Mouse (Mus musculus): ENCODE results near the gene Ptprn. TPM values are rescaled to one million over a fixed set of nuclear protein-coding genes. Genes with fewer than 3 reads are reported as not detected.

Gene Ptprn
- polyA plus RNA-seq, 1 experiment from 2014 or later: 0.16 TPM

DNA sequence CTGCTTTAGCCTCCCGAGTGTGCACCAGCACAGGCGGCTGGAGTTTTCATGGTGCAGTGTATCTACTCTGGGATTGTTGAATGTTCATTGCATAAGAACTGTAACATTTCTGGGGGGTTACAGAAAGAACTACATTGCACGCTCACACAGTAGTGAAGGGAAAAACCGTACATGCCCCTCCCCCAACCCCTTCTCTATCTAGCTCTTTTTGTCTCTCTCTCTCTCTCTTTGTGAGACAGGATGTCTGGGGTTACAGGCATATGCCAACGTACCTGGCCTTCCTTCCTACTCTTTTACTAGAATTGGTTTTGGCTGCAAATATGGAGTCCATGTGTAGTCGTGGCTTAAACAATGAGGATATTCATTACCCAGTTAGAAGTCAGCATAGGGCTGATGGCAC is 41.4 kb downstream of the Ptprn start:
- peaks cover 32% of the 10 kb centered on the region for H3K27me3 ChIP-seq (ENCODE audit: control insufficient read depth, insufficient read depth, low read length)
- ATAC-seq (ENCODE audit: insufficient number of reproducible peaks, low FRiP score, low TSS enrichment, low read depth): no peak
- H3K9ac ChIP-seq (ENCODE audit: low read length): no peak overlapping the region
- H3K4me1 ChIP-seq (ENCODE audit: control insufficient read depth, insufficient read depth, low read length): peaks cover 16% of the 10 kb centered on the region
- H3K36me3 ChIP-seq (ENCODE audit: control insufficient read depth, insufficient read depth, low read length): no peaks in the 10 kb centered on the region
- no peaks in the 10 kb centered on the region for H3K9me3 ChIP-seq (ENCODE audit: control insufficient read depth, low read length)
- H3K4me2 ChIP-seq (ENCODE audit: low read depth, severe bottlenecking): no peak overlapping the region
- no peak overlapping the region for H3K4me3 ChIP-seq (ENCODE audit: low read depth, low read length)
- no peak overlapping the region for H3K27ac ChIP-seq (replicated peaks; ENCODE audit: low read depth, low read length)
- no peak for DNase-seq (ENCODE audit: low spot score)
- WGBS: 85% methylated on average over 6 of the region's 6 CpGs

DNA sequence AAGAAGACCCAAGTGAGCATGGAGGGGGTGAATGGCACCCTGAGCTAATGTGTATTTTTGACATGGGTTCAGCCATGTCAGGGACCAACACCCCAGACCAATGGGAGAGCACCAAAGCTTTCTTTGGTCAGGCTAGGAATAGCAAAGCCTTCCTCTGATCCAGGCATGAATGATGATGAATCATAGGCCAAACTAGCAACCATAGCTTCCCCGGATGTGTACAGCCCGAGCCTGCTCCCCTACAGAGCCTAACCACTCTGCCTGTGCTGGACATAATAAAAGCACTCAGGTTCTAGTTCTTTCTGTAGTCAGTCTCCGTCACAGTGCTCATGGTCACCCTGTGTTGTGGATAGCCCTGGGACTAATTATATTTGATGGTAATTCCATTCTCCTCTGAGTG is 42.8 kb downstream of the Ptprn start:
- 76% methylated on average over 3 of the region's 3 CpGs for WGBS
- Histone ChIP-seq H3K4me1 (ENCODE audit: control insufficient read depth, insufficient read depth, low read length) (peaks cover 17% of the 10 kb centered on the region), H3K4me3 (ENCODE audit: low read depth, low read length) (no peak overlapping the region), H3K9me3 (ENCODE audit: control insufficient read depth, low read length) (no peaks in the 10 kb centered on the region), H3K27ac (replicated peaks; ENCODE audit: low read depth, low read length) (no peak overlapping the region), H3K4me2 (ENCODE audit: low read depth, severe bottlenecking) (no peak overlapping the region), H3K36me3 (ENCODE audit: control insufficient read depth, insufficient read depth, low read length) (no peaks in the 10 kb centered on the region), H3K9ac (ENCODE audit: low read length) (no peak overlapping the region), H3K27me3 (ENCODE audit: control insufficient read depth, insufficient read depth, low read length) (peaks cover 40% of the 10 kb centered on the region)
- DNase-seq (ENCODE audit: low spot score): no peak
- no peak for ATAC-seq (ENCODE audit: insufficient number of reproducible peaks, low FRiP score, low TSS enrichment, low read depth)

DNA sequence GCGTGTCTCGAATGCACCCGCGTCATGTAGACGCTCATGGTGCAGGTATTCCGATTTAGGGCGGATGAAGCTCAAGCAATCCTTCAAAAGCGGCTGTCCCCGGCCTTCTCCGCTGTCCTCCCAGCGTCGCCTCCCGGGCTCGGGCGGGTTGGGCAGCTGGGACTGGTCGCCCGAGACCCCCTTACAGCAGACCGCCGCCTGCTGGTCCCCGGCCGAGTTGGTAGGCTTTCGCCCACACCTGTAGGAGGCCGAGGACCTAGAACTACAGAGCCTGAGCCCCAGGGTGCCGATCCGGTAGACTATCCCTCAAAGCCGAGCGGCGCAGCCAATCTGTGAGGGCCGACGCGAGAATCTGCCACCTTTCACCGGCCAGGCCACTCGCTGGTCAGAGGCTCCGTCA is 44.8 kb downstream of the Ptprn start, which contains the start of gene Tuba4a:
TSS of gene Tuba4a (minus strand) at position 335 of the 400 bp plus-strand sequence.
- Histone ChIP-seq H3K9ac (ENCODE audit: low read length) (peak within 1 kb of the TSS; percentile 40), H3K9me3 (ENCODE audit: control insufficient read depth, low read length) (no peaks in the 10 kb centered on the region), H3K4me2 (ENCODE audit: low read depth, severe bottlenecking) (peak within 1 kb of the TSS; percentile 96), H3K4me3 (ENCODE audit: low read depth, low read length) (peak within 1 kb of the TSS; percentile 45), H3K27ac (replicated peaks; ENCODE audit: low read depth, low read length) (no peak within 1 kb of the TSS), H3K36me3 (ENCODE audit: control insufficient read depth, insufficient read depth, low read length) (peaks cover 2% of the 10 kb centered on the region; the same call in 1 of the 2 replicates), H3K27me3 (ENCODE audit: control insufficient read depth, insufficient read depth, low read length) (peaks cover 40% of the 10 kb centered on the region), H3K4me1 (ENCODE audit: control insufficient read depth, insufficient read depth, low read length) (peaks cover 17% of the 10 kb centered on the region)
- under 1% methylated on average over 34 of the region's 34 CpGs for WGBS
- ATAC-seq (ENCODE audit: insufficient number of reproducible peaks, low FRiP score, low TSS enrichment, low read depth) (peak; percentile 44; the same call in 1 of the 2 replicates), DNase-seq (ENCODE audit: low spot score) (no peak)

DNA sequence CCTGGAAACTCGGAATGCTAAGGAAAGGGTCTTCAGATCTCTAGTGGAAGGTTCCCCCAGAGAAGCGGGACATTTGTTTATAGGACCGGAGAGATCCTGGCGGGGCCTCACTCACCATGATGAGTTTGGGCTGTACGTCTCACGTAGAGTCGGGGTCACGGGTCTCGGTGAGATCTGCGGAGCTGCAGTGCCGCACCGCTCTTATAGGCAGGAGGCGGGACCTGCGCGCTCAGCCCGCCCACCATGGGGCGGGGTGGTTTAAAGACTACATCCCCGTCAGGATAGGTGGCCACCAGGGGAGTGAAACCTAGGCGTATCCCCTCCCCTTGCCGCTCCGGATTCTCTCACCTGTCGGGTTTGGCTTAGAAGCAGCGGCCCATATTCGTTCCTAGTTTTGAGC is 45.2 kb downstream of the Ptprn start:
- peak; percentile 88 for ATAC-seq (ENCODE audit: insufficient number of reproducible peaks, low FRiP score, low TSS enrichment, low read depth)
- WGBS: under 1% methylated on average over 24 of the region's 24 CpGs
- peaks cover 40% of the 10 kb centered on the region for H3K27me3 ChIP-seq (ENCODE audit: control insufficient read depth, insufficient read depth, low read length)
- no peak overlapping the region for H3K27ac ChIP-seq (replicated peaks; ENCODE audit: low read depth, low read length)
- H3K4me3 ChIP-seq (ENCODE audit: low read depth, low read length): peak overlapping the region; percentile 45
- no peaks in the 10 kb centered on the region for H3K9me3 ChIP-seq (ENCODE audit: control insufficient read depth, low read length)
- H3K36me3 ChIP-seq (ENCODE audit: control insufficient read depth, insufficient read depth, low read length): peaks cover 5% of the 10 kb centered on the region; the same call in 1 of the 2 replicates
- peak; percentile 84 for DNase-seq (ENCODE audit: low spot score)
- H3K4me2 ChIP-seq (ENCODE audit: low read depth, severe bottlenecking): peak overlapping the region; percentile 96
- peaks cover 17% of the 10 kb centered on the region for H3K4me1 ChIP-seq (ENCODE audit: control insufficient read depth, insufficient read depth, low read length)
- peak overlapping the region; percentile 40 for H3K9ac ChIP-seq (ENCODE audit: low read length)

DNA sequence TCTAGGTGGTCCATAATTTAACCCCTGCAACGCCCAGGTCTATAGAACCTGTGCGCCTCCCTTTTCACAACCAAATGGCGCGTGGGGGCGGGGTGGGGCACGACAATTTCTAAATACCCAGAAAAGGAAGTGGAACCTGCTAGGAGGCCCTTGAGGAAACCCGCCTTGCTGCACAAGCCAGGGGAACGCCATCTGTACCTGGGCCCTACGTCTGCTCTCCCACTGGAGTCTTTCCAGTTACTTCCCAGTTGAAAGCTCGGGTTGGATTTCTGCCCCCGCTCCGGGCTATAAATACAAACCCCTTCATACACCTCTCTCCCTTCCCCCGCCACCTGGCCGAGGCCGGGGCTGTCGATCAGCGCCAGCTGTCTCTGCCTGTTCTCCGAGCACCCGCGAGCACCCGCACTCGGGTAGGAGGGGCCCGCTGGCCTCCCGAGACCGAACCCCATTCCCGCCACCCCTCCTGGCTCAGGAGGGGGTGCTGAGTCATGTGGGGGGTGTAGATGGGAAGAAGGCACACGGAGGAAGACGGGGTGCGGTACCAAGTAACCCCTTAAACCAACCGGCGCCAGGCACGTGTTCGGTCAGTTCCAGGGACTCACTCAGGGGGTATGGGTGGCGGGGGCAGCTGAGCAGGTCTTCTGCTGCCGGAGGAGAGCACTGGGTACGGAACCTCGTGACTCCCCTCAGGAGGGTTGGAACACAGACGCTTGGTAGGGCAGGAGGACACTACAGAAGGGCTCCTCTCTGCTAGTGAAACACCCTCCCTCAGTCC is 45.9 kb downstream of the Ptprn start:
- peak overlapping the region; percentile 17; the same call in 1 of the 2 replicates for H3K9ac ChIP-seq (ENCODE audit: low read length)
- H3K36me3 ChIP-seq (ENCODE audit: control insufficient read depth, insufficient read depth, low read length): peaks cover 5% of the 10 kb centered on the region; the same call in 1 of the 2 replicates
- H3K4me3 ChIP-seq (ENCODE audit: low read depth, low read length): peak overlapping the region; percentile 45
- peak; percentile 48 for DNase-seq (ENCODE audit: low spot score)
- H3K4me1 ChIP-seq (ENCODE audit: control insufficient read depth, insufficient read depth, low read length): peaks cover 17% of the 10 kb centered on the region
- peak; percentile 32; the same call in 1 of the 2 replicates for ATAC-seq (ENCODE audit: insufficient number of reproducible peaks, low FRiP score, low TSS enrichment, low read depth)
- no peaks in the 10 kb centered on the region for H3K9me3 ChIP-seq (ENCODE audit: control insufficient read depth, low read length)
- H3K4me2 ChIP-seq (ENCODE audit: low read depth, severe bottlenecking): peak overlapping the region; percentile 96
- H3K27me3 ChIP-seq (ENCODE audit: control insufficient read depth, insufficient read depth, low read length): peaks cover 40% of the 10 kb centered on the region
- H3K27ac ChIP-seq (replicated peaks; ENCODE audit: low read depth, low read length): no peak overlapping the region
- WGBS: 1% methylated on average over 38 of the region's 38 CpGs

DNA sequence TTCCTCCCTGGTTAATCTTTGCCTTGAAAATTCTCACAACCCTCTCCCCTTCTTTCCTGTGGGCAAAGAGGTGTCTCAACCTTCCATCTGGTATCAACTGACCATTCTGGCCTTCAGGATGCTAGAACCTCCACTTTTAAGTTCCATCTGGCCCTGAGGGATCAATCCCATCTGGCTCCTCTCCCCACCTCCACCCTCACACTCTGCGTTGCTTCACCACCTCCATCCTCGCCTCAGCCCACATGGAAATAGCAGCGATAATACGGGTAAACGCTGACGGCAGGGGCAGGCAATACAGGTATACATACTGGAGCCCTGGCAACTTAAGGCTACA is 46.4 kb downstream of the Ptprn start:
- Histone ChIP-seq H3K9me3 (ENCODE audit: control insufficient read depth, low read length) (no peaks in the 10 kb centered on the region), H3K4me1 (ENCODE audit: control insufficient read depth, insufficient read depth, low read length) (peaks cover 17% of the 10 kb centered on the region), H3K4me3 (ENCODE audit: low read depth, low read length) (peak overlapping the region; percentile 45), H3K9ac (ENCODE audit: low read length) (no peak overlapping the region), H3K27me3 (ENCODE audit: control insufficient read depth, insufficient read depth, low read length) (peaks cover 40% of the 10 kb centered on the region), H3K36me3 (ENCODE audit: control insufficient read depth, insufficient read depth, low read length) (peaks cover 5% of the 10 kb centered on the region; the same call in 1 of the 2 replicates), H3K27ac (replicated peaks; ENCODE audit: low read depth, low read length) (no peak overlapping the region), H3K4me2 (ENCODE audit: low read depth, severe bottlenecking) (peak overlapping the region; percentile 96)
- no peak for DNase-seq (ENCODE audit: low spot score)
- WGBS: under 1% methylated on average over 6 of the region's 6 CpGs
- no peak for ATAC-seq (ENCODE audit: insufficient number of reproducible peaks, low FRiP score, low TSS enrichment, low read depth)

DNA sequence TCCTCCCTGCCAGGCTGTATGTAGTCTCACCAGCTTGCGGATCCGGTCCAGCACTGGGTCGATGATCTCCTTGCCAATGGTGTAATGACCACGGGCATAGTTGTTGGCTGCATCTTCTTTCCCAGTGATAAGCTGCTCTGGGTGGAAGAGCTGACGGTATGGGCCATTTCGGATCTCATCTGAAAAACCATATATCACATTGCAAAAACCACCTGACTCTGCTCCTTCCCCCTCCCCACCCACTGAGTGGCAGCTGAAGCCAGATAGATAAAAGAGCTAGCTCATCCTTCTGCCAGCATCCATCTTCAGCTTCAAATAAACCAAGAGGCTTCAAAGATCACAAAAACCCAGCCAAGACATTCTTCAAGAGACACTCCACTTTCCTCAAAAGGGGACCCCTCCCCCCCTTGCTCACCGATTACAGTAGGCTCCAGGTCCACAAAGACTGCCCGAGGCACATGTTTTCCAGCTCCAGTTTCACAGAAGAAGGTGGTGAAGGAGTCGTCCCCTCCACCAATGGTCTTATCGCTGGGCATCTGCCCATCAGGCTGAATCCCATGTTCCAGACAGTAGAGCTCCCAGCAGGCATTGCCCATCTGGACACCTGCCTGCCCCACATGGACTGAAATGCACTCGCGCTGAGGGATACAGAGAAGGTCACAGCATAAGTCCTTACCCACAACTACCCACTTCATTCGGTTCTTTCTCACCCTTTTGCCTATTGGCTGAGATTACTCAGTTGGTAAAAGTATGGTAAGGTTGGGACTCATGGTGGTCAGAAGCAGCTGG is 47.3 kb downstream of the Ptprn start:
- no peak for ATAC-seq (ENCODE audit: insufficient number of reproducible peaks, low FRiP score, low TSS enrichment, low read depth)
- H3K4me2 ChIP-seq (ENCODE audit: low read depth, severe bottlenecking): no peak overlapping the region

DNA sequence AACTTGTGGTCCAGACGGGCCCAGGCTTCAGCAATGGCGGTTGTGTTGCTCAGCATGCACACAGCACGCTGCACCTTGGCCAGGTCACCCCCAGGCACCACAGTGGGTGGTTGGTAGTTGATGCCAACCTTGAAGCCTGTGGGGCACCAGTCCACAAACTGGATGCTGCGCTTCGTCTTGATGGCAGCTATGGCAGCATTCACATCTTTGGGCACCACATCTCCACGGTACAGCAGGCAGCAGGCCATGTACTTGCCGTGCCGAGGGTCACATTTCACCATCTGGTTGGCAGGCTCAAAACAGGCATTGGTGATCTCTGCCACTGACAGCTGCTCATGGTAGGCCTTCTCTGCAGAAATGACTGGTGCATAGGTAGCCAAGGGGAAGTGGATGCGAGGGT is 48.5 kb downstream of the Ptprn start:
- whole genome bisulfite sequencing: 90% methylated on average over 9 of the region's 9 CpGs
- H3K9me3 ChIP-seq (ENCODE audit: control insufficient read depth, low read length): no peaks in the 10 kb centered on the region
- no peak overlapping the region for H3K4me2 ChIP-seq (ENCODE audit: low read depth, severe bottlenecking)
- H3K27me3 ChIP-seq (ENCODE audit: control insufficient read depth, insufficient read depth, low read length): peaks cover 37% of the 10 kb centered on the region
- DNase-seq (ENCODE audit: low spot score) (no peak), ATAC-seq (ENCODE audit: insufficient number of reproducible peaks, low FRiP score, low TSS enrichment, low read depth) (no peak)
- H3K27ac ChIP-seq (replicated peaks; ENCODE audit: low read depth, low read length): no peak overlapping the region
- H3K4me1 ChIP-seq (ENCODE audit: control insufficient read depth, insufficient read depth, low read length): peaks cover 19% of the 10 kb centered on the region
- no peak overlapping the region for H3K9ac ChIP-seq (ENCODE audit: low read length)
- peaks cover 5% of the 10 kb centered on the region; the same call in 1 of the 2 replicates for H3K36me3 ChIP-seq (ENCODE audit: control insufficient read depth, insufficient read depth, low read length)
- H3K4me3 ChIP-seq (ENCODE audit: low read depth, low read length): no peak overlapping the region

More for the DNA sequence above, 47.3 kb downstream of the Ptprn start:
- no peak overlapping the region for H3K9ac ChIP-seq (ENCODE audit: low read length)
- no peak overlapping the region for H3K27ac ChIP-seq (replicated peaks; ENCODE audit: low read depth, low read length)
- 77% methylated on average over 13 of the region's 13 CpGs for WGBS
- H3K4me3 ChIP-seq (ENCODE audit: low read depth, low read length): no peak overlapping the region
- no peaks in the 10 kb centered on the region for H3K9me3 ChIP-seq (ENCODE audit: control insufficient read depth, low read length)
- H3K4me1 ChIP-seq (ENCODE audit: control insufficient read depth, insufficient read depth, low read length): peaks cover 17% of the 10 kb centered on the region
- H3K36me3 ChIP-seq (ENCODE audit: control insufficient read depth, insufficient read depth, low read length): peaks cover 5% of the 10 kb centered on the region; the same call in 1 of the 2 replicates
- DNase-seq (ENCODE audit: low spot score): no peak
- peaks cover 40% of the 10 kb centered on the region for H3K27me3 ChIP-seq (ENCODE audit: control insufficient read depth, insufficient read depth, low read length)

Data from limb, embryonic 11.5 days (tissue).